In the genomic region with DNA sequence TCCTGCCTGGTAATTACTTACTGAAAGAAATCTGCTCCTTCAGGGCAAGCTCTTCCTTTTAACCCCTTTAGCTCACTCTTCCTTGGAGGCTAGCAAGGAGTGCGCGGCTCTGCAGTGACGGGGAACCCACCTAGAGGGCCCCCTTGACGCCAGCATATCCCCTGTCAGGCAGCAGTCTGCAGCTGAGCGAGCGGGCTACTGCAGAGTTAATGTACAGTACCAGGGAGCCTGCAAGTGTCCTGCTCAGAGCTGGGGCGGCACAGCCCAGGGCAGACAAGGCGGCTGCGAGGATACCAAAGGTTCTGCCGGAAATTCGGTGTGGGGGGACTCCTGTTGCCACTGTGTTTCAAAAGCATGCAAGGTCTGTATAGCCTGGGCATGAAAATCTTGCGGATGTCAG, we compare ENCODE assay signal across 8 mouse cellular contexts.
A peak's percentile ranks its signal among the peaks of the same experiment; 100 is the strongest.
DNase-seq lines count a peak whose midpoint lies in the region; ATAC-seq and TF ChIP-seq lines count a peak whose summit lies in the region.

No protein-coding gene starts in this region.

- no peak for TF ChIP-seq EP300 in stomach, postnatal 0 days (optimal IDR thresholded peaks at IDR 0.05)

- H3K9ac ChIP-seq in forebrain, embryonic 15.5 days (replicated peaks) = peak overlapping the region; percentile 72
- peak overlapping the region; percentile 38; the same call in 1 of the 2 replicates for H3K9ac ChIP-seq in liver, embryonic 16.5 days (ENCODE audit: low read depth, low read length)
- peak overlapping the region; percentile 52 for H3K9ac ChIP-seq in neural tube, embryonic 12.5 days
- peak overlapping the region; percentile 65 for H3K9ac ChIP-seq in stomach, postnatal 0 days (ENCODE audit: low read length)

- WGBS in forebrain, embryonic 15.5 days = under 1% methylated on average over 12 of the region's 12 CpGs
- WGBS in liver, embryonic 16.5 days (ENCODE audit: insufficient replicate concordance) = 2% methylated on average over 12 of the region's 12 CpGs
- 0% methylated on average over 12 of the region's 12 CpGs for WGBS in neural tube, embryonic 12.5 days
- 1% methylated on average over 12 of the region's 12 CpGs for WGBS in stomach, postnatal 0 days

- peak; percentile 26 to 39 for DNase-seq in CD8-positive naive resting alpha-beta T cell, adult 2 months (ENCODE audit: low read depth in 2 of 2, low spot score in 2 of 2)
- peak; percentile 75 for DNase-seq in cerebellum, adult 11 months
- DNase-seq in heart, postnatal 14 days = peak; percentile 78 to 79
- peak; percentile 81 for DNase-seq in layer of hippocampus, adult 11-12 months (ENCODE audit: low spot score)
- DNase-seq in stomach, postnatal 0 days (ENCODE audit: low spot score) = peak; percentile 81

- peak overlapping the region; percentile 96 for H3K27ac ChIP-seq in forebrain, embryonic 15.5 days (replicated peaks)
- peak overlapping the region; percentile 70 for H3K27ac ChIP-seq in liver, embryonic 16.5 days (ENCODE audit: low read length)
- H3K27ac ChIP-seq in neural tube, embryonic 12.5 days = peak overlapping the region; percentile 72; the same call in 1 of the 2 replicates
- H3K27ac ChIP-seq in stomach, postnatal 0 days (replicated peaks) = peak overlapping the region; percentile 89

- no peaks in the 10 kb centered on the region for H3K27me3 ChIP-seq in forebrain, embryonic 15.5 days
- no peaks in the 10 kb centered on the region for H3K27me3 ChIP-seq in liver, embryonic 16.5 days (ENCODE audit: control insufficient read depth, insufficient read depth, low read depth, low read length)
- H3K27me3 ChIP-seq in neural tube, embryonic 12.5 days (replicated peaks) = no peaks in the 10 kb centered on the region
- H3K27me3 ChIP-seq in stomach, postnatal 0 days (ENCODE audit: control insufficient read depth, insufficient read depth, low read length) = no peaks in the 10 kb centered on the region

- peak overlapping the region; percentile 69 for H3K4me2 ChIP-seq in forebrain, embryonic 15.5 days (replicated peaks)
- H3K4me2 ChIP-seq in liver, embryonic 16.5 days (ENCODE audit: low read depth, low read length) = peak overlapping the region; percentile 59
- peak overlapping the region; percentile 66 for H3K4me2 ChIP-seq in neural tube, embryonic 12.5 days (replicated peaks)
- H3K4me2 ChIP-seq in stomach, postnatal 0 days (replicated peaks; ENCODE audit: low read depth) = peak overlapping the region; percentile 85

- peak overlapping the region; percentile 59 for H3K4me3 ChIP-seq in forebrain, embryonic 15.5 days
- H3K4me3 ChIP-seq in liver, embryonic 16.5 days (ENCODE audit: low read depth, low read length) = peak overlapping the region; percentile 59
- H3K4me3 ChIP-seq in neural tube, embryonic 12.5 days = peak overlapping the region; percentile 48
- H3K4me3 ChIP-seq in stomach, postnatal 0 days (ENCODE audit: low read depth, low read length) = peak overlapping the region; percentile 54

- peak; percentile 54 for TF ChIP-seq CTCF in stomach, postnatal 0 days (IDR thresholded peaks at IDR 0.05; ENCODE audit: low read depth)

- no peaks in the 10 kb centered on the region for H3K9me3 ChIP-seq in forebrain, embryonic 15.5 days
- H3K9me3 ChIP-seq in liver, embryonic 16.5 days (replicated peaks; ENCODE audit: control insufficient read depth, low read length) = no peaks in the 10 kb centered on the region
- no peaks in the 10 kb centered on the region for H3K9me3 ChIP-seq in neural tube, embryonic 12.5 days
- no peaks in the 10 kb centered on the region for H3K9me3 ChIP-seq in stomach, postnatal 0 days (ENCODE audit: control insufficient read depth, low read length)

- peaks cover 45% of the 10 kb centered on the region for H3K4me1 ChIP-seq in forebrain, embryonic 15.5 days
- H3K4me1 ChIP-seq in liver, embryonic 16.5 days (ENCODE audit: control insufficient read depth, low read depth, low read length) = no peaks in the 10 kb centered on the region
- H3K4me1 ChIP-seq in neural tube, embryonic 12.5 days = peaks cover 7% of the 10 kb centered on the region
- H3K4me1 ChIP-seq in stomach, postnatal 0 days (replicated peaks; ENCODE audit: control insufficient read depth, insufficient read depth) = no peaks in the 10 kb centered on the region

- ATAC-seq in forebrain, embryonic 15.5 days (replicated peaks) = peak; percentile 99
- peak; percentile 83 for ATAC-seq in liver, embryonic 16.5 days (ENCODE audit: low read depth)
- peak; percentile 99 for ATAC-seq in neural tube, embryonic 12.5 days (ENCODE audit: low FRiP score, low read depth)
- ATAC-seq in stomach, postnatal 0 days (ENCODE audit: low FRiP score, low TSS enrichment) = peak; percentile 94

- intact Hi-C loops in heart, postnatal 14 days (cut with DNase I) = loop anchor here (5.0 to 10.0 kb wide), 3 partner anchors 76 to 206 kb away; no protein-coding TSS in a partner anchor

- no peaks in the 10 kb centered on the region for H3K36me3 ChIP-seq in forebrain, embryonic 15.5 days
- H3K36me3 ChIP-seq in liver, embryonic 16.5 days (ENCODE audit: control insufficient read depth, insufficient read depth) = no peaks in the 10 kb centered on the region
- no peaks in the 10 kb centered on the region for H3K36me3 ChIP-seq in neural tube, embryonic 12.5 days
- no peaks in the 10 kb centered on the region for H3K36me3 ChIP-seq in stomach, postnatal 0 days (ENCODE audit: control insufficient read depth, insufficient read depth, low read length)

Comparison
In these comparisons a context has a peak if more than half of its experiments do, and no peak if none do; other contexts are left out.
1. Peak in every context shown above with its lines: DNase-seq, ATAC-seq, H3K4me3 ChIP-seq and H3K27ac ChIP-seq.